Mouse (Mus musculus) thymus, postnatal 25 days (tissue): ENCODE data around the gene Agap2.

Experiments used
- DNase-seq: peaks from one replicate; pipeline ENCODE4 v3.0.0; 2022

Agap2 gene

DNA sequence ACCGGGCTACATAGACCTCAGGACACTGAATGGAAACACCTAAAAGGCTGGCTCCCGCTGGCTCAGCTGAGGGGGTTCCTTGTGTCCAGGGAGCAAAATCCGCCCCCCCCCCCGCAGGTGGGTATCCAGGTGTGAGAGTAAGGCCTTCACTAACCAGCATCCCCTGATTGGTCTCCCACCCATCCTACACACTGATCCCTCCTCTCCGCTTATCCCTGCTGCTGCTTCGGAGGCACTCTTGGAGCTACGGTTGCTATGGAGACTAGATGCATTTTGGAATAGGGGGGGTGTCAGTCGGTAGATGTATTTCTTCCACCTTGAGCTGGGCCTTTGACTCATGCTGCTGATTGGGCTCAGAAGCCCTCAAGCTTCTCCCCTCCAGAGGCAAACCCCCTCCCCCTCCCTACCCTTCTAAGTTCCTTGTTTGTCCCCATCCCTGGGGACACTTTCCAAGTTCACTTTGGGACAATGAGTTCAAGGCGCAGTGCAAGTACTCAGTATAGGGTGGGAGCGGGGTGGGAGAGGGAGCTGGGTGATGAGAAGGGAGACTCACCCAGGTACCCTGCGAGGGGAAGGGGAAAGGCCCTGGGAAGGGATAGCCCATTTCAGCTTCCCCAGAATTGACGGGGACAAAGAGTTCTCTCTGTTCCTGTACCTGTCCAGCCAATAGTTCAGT lies 3.1 kb downstream of the Agap2 start:
- DNase-seq: no peak

DNA sequence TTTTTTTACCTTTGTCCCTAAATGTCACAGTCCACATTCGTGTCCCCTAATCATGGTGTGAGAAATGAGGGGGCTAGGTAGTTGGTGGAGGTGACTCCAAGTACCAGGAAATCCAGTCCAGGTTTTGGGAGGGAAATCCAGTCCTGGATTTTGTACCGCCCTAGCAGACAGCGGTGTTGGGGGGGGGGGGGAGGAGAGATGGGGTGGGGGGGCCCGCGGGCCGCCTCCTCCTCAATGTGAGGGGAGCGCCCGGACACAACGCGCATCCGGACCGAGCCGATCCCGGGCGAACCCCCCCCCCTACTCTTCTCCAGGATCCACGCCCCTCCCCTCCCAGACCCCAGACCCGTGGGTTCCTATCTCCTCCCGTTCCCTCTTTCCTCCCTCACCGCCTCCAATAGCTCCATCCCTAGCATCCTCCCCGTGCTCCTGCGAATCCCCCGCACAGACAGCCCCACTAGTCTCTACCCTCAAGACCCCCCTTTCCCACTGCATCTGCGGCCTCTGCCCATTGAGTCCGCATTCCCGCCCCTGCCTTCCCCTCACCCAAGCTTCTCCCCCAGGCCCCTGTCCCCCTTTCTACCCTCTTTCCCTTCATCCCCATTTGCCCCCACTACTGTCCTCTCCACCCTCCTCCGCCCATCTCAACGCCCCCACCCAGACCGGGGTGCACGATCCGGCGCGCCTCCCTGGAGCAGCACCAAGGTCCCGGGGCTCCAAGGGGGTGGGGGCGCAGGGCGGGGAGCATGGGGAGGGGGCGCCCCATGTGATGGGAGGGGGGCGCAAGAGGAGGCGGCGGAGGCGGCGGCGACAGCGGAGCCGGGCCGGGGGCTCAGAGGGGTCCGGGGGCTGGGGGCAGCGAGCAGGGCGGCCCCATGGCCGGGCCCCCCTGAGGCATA lies 3.8 kb downstream of the Agap2 start:
- no peak for DNase-seq

DNA sequence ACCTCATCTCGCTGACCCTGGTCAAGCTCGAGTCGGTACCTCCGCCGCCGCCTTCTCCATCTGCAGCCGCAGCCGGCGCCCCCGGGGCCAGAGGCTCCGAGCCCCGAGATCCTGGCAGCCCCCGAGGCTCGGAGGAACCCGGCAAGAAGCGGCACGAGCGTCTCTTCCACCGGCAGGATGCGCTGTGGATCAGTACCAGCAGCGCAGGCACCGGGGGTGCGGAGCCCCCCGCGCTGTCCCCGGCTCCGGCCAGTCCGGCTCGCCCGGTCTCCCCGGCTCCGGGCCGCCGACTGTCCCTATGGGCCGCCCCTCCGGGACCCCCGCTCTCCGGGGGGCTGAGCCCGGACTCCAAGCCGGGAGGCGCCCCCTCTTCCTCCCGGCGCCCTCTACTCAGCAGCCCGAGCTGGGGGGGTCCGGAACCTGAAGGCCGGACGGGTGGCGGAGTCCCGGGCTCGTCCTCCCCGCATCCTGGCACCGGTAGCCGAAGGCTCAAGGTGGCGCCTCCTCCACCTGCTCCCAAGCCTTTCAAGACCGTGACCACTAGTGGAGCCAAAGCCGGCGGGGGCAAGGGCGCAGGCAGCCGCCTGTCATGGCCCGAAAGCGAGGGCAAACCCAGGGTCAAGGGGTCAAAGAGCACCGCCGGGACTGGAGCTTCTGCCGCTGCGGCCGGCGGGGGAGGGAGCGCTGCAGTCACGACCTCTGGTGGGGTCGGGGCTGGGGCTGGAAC lies 4.7 kb downstream of the Agap2 start:
- DNase-seq: no peak

DNA sequence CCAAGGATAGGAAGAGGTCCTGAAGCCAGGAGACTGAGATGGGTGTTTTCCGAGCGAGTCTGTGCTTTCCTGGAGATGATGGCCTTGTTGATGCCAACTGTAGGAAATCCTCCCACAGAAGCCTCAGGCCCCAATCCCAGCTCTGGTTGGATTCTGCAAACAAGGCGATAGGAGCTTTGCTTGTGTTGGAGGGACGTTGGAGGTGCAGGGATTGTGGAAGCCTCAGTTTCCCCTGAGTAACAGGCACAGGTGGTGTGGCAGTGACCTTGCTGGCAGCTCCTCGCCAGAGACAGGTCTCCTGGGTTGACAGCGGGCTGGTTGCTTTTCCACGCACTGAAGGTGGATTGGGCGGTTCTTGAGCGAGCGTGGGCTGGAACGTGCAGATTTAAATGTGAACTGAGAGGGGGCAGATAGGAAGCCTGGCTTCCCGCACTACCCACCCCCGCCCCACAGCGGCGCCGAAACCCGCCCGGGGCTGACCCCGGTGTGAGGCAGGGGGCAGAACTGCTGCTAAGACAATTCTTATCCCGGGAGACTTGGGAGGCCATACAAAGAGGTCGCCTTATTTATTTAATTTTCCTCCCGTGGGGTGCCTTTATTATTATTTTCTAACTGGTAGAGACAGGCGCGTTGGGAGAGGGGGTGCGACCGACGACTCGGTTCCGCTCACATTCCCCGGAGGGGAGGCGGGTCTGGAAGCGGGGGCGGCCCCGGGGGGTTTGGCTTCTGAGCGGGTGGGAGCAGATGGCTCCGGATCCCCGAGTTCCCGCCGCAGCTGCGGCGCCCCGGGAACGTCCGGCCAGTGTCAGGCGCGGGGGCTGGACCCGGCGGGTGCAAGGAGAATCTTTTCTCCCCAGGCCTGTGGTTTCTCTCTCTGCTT lies 6.1 kb downstream of the Agap2 start:
- no peak for DNase-seq

DNA sequence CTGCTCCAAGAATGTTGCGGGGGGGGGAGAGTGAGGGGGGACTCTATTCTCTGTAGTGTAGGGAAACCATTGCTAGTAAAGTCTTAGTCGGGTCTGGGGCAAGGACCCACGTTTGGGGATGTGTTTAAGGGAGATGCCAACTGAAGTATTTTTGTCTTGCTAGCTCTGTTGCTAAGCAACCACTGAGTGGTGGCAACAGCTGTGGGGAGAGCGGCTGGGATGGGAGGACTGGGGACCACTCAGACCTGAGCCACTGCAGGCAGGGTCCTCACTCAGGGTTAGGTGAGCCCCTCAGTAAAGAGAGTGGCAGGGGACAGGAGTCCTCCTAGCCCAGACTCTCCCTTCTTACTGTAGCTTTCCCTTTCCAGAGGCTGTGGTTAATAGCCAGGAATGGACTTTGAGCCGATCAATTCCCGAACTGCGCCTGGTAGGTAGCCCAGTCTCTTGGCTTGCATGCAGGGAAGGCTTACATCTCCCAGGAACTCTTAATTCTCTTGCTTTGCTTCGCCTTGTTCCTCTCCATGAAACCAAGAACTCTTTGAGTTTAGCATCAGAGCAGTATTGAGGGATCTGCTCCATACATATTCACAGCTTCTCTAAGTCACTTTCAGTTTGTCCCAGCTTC lies 7.0 kb downstream of the Agap2 start:
- DNase-seq: no peak

DNA sequence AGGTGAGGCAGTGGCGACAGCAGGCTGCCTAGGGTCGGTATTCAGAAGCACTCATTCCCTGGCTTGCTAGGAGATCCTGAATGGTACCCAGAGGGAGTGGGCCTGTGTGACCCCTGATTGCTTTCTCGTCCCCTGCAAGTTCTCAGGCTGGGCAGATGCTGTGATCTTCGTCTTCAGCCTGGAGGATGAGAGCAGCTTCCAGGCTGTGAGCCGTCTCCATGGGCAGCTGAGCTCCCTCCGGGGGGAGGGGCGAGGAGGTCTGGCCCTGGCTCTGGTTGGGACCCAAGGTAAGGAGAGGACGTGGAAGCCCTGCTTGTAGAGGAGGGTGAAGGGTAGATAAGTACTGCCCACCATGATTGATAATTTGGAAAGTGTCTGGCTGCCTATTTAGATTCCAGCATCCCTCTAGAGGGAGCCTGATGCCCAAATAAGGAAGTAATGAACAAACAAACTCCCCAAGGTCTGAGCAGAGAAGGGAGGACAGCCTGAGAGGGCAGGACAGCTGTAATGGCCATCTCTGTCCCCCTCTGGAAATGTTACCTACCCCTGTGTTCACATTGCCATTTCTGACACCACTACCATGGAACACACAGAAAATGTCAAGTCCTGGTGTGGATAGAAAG lies 8.3 kb downstream of the Agap2 start:
- no peak for DNase-seq

DNA sequence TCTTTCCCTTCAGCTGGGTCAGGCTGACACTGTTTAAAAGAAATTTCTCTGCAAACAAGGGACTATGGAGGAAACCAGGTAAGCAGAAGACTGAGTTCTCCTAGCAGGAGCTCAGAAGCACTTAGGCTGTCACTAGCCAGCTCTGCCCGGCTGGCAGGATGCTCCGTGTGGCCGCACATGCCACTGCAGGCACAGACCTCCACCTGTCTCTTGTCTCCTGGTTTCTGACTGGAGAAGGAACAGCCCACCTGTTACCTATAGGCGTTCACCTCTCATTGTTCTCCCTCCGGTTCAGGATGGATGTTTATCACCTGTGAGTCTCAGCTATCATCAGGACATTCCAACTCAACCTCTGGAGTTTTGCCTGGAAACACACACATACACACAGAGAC lies 8.8 kb downstream of the Agap2 start:
- no peak for DNase-seq

DNA sequence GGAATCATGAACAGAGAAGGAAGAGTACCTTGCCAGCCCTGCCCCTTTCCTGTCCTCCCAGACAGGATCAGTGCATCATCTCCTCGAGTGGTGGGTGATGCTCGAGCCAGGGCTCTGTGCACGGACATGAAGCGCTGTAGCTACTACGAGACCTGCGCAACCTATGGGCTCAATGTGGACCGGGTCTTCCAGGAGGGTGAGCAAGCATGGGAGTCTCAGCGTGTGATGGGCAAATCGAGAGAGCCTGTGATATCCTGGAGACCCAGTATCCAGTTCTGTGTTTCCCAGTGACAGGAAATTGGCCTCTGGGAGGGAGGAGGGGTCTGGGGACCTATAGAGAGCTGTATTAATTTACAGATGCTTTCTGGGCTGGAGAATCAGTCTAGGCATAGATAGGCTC lies 10.0 kb downstream of the Agap2 start:
- DNase-seq: no peak

DNA sequence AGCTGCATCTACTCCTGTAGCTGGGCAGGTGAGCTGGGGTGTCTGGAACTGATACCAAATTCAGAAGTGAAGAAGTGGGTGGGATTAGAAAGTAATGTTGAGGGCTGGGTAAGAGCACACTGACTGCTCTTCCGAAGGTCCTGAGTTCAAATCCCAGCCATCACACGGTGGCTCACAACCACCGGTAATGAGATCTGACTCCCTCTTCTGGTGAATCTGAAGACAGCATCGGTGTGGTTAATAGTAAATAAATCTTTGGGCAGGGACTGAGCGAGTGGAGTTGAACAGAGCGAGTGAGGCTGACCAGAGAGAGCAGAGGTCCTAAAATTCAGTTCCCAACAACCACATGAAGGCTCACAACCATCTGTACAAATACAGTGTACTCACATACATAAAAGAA lies 10.5 kb downstream of the Agap2 start:
- DNase-seq: no peak

DNA sequence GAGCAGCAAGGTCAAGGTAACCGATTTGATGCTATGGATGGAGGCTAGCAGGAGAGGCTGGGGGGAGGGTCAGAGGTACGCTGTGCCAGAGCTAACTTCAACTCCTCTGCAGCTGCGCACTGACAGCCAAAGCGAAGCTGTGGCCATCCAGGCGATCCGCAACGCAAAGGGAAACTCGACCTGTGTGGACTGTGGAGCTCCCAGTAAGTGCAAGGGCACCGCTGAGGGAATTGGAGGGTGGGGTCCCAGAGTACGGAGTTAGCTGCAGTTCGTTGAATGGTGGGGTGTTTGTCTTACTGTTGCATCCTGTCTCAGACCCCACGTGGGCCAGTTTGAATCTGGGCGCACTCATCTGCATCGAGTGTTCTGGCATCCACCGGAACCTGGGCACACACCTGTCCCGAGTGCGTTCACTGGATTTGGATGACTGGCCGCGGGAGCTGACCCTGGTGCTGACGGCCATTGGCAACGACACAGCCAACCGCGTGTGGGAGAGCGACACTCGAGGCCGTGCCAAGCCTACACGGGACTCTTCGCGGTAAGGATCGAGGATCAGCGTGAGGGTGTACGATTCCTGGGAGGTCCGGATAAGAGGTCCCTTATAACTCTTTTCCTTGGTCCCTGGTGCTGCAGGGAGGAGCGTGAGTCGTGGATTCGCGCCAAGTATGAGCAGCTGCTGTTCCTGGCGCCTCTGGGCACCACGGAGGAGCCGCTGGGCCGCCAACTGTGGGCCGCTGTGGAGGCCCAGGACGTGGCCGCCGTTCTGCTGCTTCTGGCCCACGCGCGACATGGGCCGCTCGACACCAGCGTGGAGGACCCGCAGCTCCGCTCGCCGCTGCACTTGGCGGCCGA lies 15.7 kb downstream of the Agap2 start:
- no peak for DNase-seq

DNA sequence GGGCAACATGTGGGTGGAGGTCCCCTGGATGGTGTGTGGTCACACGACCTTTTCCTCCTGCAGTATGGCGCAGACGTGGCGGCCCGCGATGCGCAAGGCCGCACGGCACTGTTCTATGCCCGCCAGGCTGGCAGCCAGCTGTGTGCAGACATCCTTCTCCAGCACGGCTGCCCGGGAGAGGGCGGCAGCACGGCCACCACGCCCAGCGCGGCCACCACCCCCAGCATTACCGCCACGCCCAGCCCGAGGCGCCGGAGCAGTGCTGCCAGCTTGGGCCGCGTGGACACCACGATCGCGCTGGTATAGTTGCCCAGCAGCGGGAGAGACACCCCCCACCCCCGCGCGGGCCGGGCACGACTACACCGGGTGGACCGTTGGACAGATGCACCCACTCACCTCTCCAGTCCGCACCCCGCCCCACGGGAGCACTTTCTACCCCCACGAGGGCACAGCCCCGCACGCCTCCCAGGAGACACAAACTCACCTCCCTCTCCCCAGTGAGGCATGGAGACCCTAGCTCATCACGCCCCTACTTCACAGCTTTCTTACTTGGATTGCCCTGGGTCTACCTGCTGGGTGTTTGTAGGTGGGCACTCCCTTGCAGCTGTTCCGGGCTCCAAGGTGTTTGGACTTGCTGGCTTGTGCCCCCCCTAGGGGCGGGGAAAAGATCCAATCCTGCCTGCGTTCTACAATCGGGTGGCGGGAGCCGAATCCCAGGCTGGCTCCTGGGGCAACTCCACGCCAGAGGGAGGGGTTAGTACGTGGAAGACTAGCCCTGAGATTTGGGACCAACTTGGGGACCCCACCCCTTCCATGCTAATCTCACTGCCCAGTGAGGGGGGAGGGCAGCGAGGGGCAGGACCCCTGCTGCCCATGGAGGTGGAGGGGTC lies 16.7 kb downstream of the Agap2 start:
- no peak for DNase-seq

DNA sequence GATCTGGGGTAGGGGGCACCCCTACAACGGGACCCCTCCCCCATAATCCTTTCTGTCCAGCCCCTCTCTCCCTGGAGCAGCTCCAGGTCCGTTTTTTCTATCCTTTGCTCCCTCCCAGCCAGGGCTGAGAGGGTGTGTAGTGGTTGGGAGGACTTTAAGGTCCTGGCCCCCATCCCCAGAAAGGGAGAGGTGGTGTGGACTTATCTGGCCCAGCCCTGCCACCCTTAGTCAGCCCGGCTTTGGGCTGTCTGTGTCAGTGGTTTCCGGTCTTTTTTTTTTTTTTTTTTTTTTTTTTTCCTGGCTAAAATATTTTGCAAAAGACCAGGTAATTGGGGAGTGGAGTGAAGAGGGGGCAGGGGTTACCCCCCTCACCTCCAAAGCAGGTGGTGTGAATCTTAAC lies 17.7 kb downstream of the Agap2 start:
- DNase-seq: no peak

DNA sequence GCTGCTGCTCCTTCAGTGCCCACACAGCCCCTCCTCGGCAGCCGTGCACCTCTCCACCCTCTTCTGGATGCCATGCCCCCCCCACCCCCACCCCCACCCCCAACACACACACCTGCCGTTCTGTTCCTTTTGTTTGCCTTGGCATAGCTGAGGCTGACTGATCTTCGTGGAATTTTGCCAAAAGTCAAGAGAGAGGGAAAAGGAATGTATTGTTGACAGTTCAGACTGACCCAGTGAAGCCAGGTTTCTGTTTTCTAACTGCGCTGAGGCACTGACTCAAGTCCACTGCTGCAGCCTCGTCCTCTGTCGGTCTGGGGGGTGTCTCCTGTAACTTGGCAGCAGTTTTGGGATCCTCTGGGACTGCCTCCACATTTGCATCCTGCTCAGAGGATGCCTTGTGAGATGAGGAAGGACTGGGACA lies 19.3 kb downstream of the Agap2 start:
- no peak for DNase-seq

DNA sequence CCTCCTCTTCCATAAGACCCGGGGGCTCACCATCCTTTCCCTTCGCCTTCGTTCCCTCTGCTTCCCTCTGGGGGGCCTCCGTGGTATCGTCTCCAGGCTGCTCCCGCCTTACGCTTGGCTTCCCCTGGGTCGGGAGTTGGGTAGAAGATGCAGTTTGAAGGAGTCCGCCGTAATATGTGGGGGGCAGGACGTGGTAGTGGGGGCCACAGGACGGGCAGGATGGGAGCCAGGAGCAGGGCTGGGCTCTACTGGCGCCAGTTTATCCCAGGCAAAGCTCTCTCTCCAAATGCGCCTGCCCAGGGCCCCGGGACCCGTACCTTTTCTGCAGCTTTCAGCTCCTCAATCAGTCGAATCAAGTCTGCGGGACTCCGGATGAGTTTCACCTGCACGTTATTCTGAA lies 23.4 kb downstream of the Agap2 start:
- no peak for DNase-seq

DNA sequence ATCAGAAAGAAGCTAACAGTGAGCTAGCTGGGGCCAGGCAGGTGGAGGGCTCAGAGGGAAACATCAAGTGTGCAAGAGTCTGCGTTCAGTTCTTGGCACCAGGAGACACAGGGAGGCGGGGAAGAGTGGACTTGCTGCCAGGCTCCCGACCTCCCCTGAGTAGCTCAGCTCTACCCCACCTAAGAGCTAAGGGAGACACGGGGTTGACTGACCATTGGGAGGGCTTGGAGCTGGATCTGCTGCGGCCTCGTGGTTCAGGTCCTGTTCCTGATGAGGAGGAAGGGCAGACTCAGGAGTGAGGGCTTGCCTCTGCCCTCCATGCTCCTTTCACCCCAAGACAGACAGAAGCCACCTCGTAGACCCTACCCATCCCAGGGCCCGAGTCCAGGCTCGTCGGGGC lies 24.1 kb downstream of the Agap2 start:
- no peak for DNase-seq

DNA sequence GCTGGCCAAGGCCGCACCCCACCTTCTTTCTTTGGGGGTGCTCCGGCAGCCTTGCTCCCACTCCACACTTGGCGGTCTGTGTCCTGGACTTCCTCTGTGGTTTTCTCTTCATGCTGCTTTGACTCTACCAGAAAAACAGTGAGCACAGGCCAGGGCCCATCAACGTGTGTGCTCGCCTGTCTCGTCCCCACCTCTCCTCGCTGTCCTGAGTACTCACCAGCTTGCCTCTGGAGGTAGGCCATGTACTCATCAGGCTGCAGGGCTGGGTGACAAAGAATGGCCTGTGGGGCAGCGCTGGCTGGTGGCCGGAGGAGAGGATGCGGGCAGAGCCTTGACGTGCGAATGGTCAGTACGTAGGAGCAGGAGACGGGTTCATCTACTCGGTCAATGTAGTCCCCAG lies 24.8 kb downstream of the Agap2 start:
- no peak for DNase-seq

DNA sequence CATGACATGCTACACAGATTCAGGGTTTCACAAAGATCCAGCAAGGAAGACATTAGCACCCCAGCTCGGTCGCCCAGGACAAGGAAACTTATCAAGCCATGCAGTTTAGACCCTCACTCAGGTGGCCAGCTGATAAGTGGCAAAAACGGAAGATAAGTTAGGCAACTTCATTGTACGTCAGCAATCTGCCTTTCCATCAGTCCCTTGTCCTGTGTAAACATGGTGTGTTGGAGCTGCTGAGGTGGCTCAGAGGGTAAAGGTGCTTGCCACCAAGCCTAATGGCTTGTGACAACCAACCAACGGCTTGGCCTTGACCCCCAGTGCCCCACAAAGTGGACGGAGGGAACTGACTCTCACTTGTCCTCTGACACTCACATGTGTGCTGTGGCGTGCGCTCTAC lies 25.3 kb downstream of the Agap2 start:
- DNase-seq: no peak

DNA sequence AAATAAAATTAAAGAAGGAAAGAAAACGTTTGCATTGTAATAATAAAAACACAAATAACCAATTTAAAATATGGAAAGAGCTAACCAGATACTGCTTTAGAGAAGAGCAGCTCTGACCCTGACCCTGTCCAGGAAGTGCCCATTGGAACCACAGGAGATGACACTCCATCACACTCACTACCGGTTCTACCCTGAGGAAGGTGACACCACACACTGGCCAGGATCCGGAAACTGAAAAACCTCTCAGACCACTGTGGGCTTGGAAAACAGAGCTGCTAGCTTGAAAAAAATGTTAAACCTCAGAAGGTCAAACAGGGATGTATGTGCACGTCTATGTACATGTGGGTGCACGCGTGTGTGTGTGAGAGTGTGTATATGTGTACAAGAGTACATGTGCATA lies 26.1 kb downstream of the Agap2 start:
- DNase-seq: no peak

DNA sequence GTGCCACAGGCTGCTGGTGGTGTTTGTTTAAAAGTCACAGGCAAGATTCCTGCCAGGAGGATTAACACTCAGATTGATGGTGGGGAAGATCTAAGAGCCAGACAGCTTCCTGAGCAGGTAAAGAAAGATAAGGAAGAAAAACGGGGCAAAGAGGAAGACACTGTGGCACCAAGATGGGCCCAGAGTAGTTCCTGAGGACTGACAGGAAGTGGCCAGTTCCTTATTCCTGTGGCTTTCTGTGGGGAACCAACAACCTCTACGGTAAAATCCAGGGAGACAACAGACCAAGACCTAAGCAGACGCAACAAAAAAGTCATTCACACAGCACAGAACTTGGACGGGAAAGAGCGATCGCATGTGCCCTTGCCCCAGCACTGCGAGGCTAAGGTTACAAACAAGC lies 28.5 kb downstream of the Agap2 start:
- DNase-seq: no peak
